Mouse (Mus musculus): Measurements from ENCODE around the gene Ldhd. TPM values are rescaled to one million over a fixed set of nuclear protein-coding genes. Genes with fewer than 3 reads are reported as not detected.

Ldhd gene
- polyA plus RNA-seq, 1 experiment: 0.43 TPM

DNA sequence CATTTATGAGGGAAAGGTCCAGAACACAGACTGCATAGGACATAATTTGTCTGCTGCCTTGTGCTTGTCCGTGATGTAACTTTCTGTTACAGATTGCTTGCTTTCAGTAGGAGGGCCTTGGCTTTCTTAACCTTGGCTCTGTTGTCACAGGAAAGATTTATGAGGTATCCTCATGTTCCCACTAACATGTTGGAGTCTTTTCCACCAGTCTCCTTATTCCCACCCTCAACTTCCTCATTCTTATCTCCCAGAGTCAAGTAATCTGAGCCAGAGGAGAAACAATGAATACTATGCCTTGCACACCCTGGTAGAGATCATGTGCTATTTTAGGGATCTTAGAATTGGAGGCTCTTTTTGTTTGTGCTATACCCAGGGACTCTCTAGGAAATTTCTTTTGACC is 32.9 kb downstream of the Ldhd start:
- H3K27ac ChIP-seq (ENCODE audit: insufficient read depth, low read depth, low read length): no peak overlapping the region
- H3K4me3 ChIP-seq (ENCODE audit: insufficient read depth, low read length): no peak overlapping the region
- peaks cover 67% of the 10 kb centered on the region for H3K4me1 ChIP-seq (ENCODE audit: control insufficient read depth, insufficient read depth, low read length)
- no peak for TF ChIP-seq POLR2A (IDR thresholded peaks at IDR 0.05; ENCODE audit: borderline replicate concordance, low read depth, low read length)

DNA sequence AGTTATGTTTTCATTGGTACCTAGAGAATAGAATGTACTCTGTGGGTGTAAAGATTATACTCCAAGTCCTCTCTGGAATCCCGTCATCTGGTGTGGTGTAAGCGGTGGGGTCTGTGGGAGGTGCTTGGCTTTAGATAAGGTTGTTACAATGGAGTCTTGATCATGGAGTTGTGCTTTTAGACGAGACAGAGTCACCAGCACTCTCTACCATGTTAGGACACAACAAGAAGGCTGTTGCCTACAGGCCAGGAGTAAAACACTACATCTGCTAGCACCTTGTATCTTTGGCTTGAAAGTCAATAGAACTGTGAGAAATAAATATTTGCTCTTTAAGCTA is 33.7 kb downstream of the Ldhd start:
- Histone ChIP-seq H3K4me1 (ENCODE audit: control insufficient read depth, insufficient read depth, low read length) (peaks cover 71% of the 10 kb centered on the region), H3K4me3 (ENCODE audit: insufficient read depth, low read length) (no peak overlapping the region), H3K27ac (ENCODE audit: insufficient read depth, low read depth, low read length) (no peak overlapping the region)
- TF ChIP-seq CTCF (IDR thresholded peaks at IDR 0.05; ENCODE audit: low read depth, low read length) (no peak), POLR2A (IDR thresholded peaks at IDR 0.05; ENCODE audit: borderline replicate concordance, low read depth, low read length) (no peak)

DNA sequence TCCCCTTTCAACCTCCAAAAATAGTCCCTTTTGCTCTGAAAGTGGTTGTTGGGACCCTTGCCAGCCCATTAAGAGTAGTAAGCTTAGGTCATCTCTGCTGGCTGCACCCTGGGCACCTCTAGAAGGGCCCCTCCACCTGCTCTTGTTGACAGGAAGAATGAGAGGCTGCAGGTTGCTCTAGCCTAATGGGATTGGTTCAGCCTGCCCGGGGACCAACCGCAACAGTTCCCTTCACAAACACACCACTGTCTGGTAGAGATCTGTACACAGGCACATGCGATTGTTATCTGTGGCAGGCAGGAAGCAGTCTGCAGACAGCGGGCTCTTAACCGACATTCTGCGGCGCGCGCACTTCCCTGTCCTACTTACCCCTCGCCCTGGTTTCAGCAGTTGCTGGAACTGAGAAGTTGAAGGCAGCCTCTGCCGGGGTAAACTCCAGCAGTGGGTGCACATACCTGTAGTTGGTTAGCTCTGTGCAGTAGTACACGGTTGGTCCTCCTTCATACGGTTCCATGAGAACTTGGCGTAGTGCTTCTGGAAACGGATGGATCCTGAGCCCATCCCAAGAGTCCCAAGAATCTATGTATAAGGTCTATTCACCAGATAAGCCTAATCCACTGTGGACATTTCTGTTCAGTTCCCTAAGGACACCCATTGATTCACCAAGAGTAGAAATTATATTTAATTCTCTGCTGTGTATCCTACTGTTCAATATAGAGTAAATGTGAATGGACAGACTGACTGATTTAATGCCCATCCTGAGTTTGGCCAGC is 34.3 kb downstream of the Ldhd start:
- peak overlapping the region; percentile 32 for H3K4me3 ChIP-seq (ENCODE audit: insufficient read depth, low read length)
- TF ChIP-seq POLR2A (IDR thresholded peaks at IDR 0.05; ENCODE audit: borderline replicate concordance, low read depth, low read length): no peak
- no peak for TF ChIP-seq CTCF (IDR thresholded peaks at IDR 0.05; ENCODE audit: low read depth, low read length)

DNA sequence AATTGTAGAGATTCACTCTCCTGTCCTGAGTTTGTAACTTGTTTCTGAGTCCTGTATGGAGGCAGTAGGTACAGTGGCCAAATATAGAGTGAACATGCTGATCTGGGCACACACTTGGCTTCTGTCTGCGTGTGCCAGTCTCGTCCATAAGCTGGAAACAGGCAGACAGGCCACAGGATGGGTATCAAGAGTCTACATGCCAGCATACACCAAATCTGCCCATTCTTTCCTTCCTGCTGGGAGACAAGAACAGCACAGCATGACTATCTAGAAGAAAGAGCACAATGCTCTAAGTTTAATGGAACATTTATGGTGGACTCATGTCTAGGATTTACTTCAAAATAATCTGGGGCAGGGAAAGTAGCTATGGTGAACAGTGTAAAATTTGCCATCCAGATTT is 35.2 kb downstream of the Ldhd start:
- no peak for TF ChIP-seq POLR2A (IDR thresholded peaks at IDR 0.05; ENCODE audit: borderline replicate concordance, low read depth, low read length)
- TF ChIP-seq CTCF (IDR thresholded peaks at IDR 0.05; ENCODE audit: low read depth, low read length): no peak
- peaks cover 78% of the 10 kb centered on the region for H3K4me1 ChIP-seq (ENCODE audit: control insufficient read depth, insufficient read depth, low read length)
- H3K4me3 ChIP-seq (ENCODE audit: insufficient read depth, low read length): no peak overlapping the region
- H3K27ac ChIP-seq (ENCODE audit: insufficient read depth, low read depth, low read length): no peak overlapping the region

More for the DNA sequence above, 34.3 kb downstream of the Ldhd start:
- Histone ChIP-seq H3K27ac (ENCODE audit: insufficient read depth, low read depth, low read length) (peak overlapping the region; percentile 75), H3K4me1 (ENCODE audit: control insufficient read depth, insufficient read depth, low read length) (peaks cover 72% of the 10 kb centered on the region)

DNA sequence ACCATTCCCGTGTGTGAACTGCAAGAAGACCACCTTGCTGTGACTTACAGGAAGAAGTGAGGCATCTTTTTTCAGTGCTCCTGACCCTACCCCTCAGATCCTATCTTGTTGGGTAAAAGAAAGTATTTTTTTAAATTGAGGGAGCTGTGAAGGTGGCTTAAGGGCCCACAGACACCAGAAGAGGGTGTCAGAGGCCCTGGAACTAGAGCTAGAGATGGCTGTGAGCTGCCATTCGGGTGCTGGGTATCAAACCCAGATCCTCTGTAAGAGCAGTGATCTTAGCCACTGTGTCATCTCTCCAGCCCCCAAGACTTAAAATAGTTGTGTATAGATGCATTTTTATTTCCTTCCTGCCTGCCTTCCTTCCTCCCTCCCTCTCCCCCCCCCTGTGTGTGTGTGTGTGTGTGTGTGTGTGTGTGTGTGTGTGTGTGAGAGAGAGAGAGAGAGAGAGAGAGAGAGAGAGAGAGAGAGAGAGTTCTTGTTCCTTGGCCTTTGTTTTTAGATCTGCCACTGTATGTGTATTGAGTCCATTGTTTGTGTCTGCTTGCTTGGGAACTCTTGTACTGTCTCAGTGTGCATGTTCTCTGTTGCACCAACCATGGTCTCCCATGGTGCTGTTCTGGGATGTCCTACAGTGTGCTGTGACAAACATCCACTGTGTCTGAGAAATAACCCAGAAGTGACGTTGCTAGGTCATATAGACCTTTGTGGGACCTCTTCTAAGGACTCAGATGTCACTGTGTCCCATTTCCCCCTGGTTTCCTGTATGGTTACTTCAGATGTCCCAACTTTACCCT is 35.9 kb downstream of the Ldhd start:
- peak overlapping the region; percentile 24; the same call in 1 of the 2 replicates for H3K27ac ChIP-seq (ENCODE audit: insufficient read depth, low read depth, low read length)
- peaks cover 78% of the 10 kb centered on the region for H3K4me1 ChIP-seq (ENCODE audit: control insufficient read depth, insufficient read depth, low read length)
- TF ChIP-seq POLR2A (IDR thresholded peaks at IDR 0.05; ENCODE audit: borderline replicate concordance, low read depth, low read length): no peak
- no peak for TF ChIP-seq CTCF (IDR thresholded peaks at IDR 0.05; ENCODE audit: low read depth, low read length)
- no peak overlapping the region for H3K4me3 ChIP-seq (ENCODE audit: insufficient read depth, low read length)

DNA sequence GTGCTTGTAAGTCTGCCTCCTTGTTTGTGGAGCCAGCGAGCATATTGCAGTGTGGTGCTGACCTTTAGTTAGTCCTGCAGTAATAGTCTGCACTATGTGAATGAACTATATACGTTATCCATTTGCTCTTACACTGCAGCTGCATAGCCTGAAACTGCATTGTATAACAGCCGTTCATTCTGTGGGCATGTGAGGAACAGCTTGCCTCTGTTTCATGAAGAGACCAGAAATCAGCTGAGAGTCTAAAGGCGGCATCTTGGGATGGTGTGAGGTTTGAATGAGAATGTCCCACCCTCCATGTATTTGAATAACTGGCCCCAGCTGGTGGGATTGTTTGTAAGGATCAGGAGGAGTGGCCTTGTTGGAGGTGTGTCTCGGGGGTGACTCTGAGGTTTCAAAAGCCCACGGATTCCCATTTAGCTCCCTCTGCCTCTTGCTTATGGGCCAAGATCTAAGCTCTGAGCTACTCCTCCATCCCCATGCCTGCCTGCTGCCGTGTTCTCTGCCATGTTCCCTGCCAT is 37.7 kb downstream of the Ldhd start:
- Histone ChIP-seq H3K4me3 (ENCODE audit: insufficient read depth, low read length) (no peak overlapping the region), H3K4me1 (ENCODE audit: control insufficient read depth, insufficient read depth, low read length) (peaks cover 73% of the 10 kb centered on the region), H3K27ac (ENCODE audit: insufficient read depth, low read depth, low read length) (no peak overlapping the region)
- TF ChIP-seq POLR2A (IDR thresholded peaks at IDR 0.05; ENCODE audit: borderline replicate concordance, low read depth, low read length) (no peak), CTCF (IDR thresholded peaks at IDR 0.05; ENCODE audit: low read depth, low read length) (no peak)

DNA sequence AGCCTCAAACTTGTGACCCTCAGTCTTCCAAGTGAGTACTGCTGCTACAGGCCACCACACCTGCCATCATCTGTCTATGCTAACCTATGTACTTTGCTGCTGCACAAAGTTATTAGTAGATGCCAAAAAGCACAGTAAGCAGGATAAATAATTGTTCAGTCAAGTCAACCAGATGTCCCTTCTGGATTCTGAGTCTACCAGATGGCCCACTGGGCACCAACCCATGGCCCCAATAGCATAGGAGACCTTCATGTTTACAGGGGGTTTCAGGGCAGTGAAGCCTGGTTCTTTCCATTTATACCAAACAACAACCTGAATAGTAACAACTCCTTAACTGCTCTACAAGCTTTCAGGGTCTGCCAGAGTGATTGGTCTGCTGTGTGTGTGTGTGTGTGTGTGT is 39.0 kb downstream of the Ldhd start:
- no peak overlapping the region for H3K4me3 ChIP-seq (ENCODE audit: insufficient read depth, low read length)
- H3K4me1 ChIP-seq (ENCODE audit: control insufficient read depth, insufficient read depth, low read length): peaks cover 63% of the 10 kb centered on the region
- no peak overlapping the region for H3K27ac ChIP-seq (ENCODE audit: insufficient read depth, low read depth, low read length)
- TF ChIP-seq POLR2A (IDR thresholded peaks at IDR 0.05; ENCODE audit: borderline replicate concordance, low read depth, low read length) (no peak), CTCF (IDR thresholded peaks at IDR 0.05; ENCODE audit: low read depth, low read length) (no peak)

DNA sequence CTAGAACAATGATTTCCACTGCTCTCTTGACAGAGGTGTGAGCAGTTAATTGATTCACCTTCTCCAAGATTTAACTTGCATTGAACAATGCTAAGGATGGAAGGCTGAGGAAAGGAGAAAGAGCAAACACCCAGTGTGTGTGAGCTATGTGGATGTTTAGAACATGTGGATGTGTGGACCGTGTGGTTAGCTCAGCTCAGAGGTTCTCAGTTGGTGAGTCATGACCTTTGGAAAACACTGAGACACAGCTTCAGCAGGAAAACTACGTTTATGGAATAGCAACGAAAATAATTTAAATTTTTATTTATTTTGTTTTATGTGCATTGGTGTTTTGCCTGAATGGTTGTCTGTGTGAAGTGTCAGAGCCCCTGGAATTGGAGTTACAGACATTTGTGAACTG is 40.0 kb downstream of the Ldhd start:
- Histone ChIP-seq H3K4me1 (ENCODE audit: control insufficient read depth, insufficient read depth, low read length) (peaks cover 55% of the 10 kb centered on the region), H3K4me3 (ENCODE audit: insufficient read depth, low read length) (no peak overlapping the region), H3K27ac (ENCODE audit: insufficient read depth, low read depth, low read length) (no peak overlapping the region)
- TF ChIP-seq CTCF (IDR thresholded peaks at IDR 0.05; ENCODE audit: low read depth, low read length) (no peak), POLR2A (IDR thresholded peaks at IDR 0.05; ENCODE audit: borderline replicate concordance, low read depth, low read length) (no peak)

DNA sequence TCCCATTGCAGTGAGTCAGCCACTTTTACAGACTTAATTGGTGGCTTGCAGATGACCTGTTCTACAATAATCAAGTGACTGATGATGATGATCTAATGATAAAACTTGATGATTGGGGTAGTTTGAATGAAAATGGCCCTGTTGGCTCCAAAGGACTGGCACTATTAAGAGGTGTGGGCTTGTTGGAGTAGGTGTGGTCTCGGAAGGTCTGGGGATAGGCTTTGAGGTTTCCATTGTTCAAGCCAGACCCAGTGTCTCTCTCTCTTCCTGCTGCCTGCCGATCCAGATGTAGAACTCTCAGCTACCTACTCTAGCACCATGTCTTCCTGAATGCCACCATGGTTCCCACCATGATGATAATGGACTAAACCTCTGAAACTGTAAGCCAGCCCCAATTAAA is 41.8 kb downstream of the Ldhd start:
- Histone ChIP-seq H3K4me1 (ENCODE audit: control insufficient read depth, insufficient read depth, low read length) (peaks cover 41% of the 10 kb centered on the region), H3K4me3 (ENCODE audit: insufficient read depth, low read length) (no peak overlapping the region), H3K27ac (ENCODE audit: insufficient read depth, low read depth, low read length) (no peak overlapping the region)
- TF ChIP-seq POLR2A (IDR thresholded peaks at IDR 0.05; ENCODE audit: borderline replicate concordance, low read depth, low read length) (no peak), CTCF (IDR thresholded peaks at IDR 0.05; ENCODE audit: low read depth, low read length) (no peak)

DNA sequence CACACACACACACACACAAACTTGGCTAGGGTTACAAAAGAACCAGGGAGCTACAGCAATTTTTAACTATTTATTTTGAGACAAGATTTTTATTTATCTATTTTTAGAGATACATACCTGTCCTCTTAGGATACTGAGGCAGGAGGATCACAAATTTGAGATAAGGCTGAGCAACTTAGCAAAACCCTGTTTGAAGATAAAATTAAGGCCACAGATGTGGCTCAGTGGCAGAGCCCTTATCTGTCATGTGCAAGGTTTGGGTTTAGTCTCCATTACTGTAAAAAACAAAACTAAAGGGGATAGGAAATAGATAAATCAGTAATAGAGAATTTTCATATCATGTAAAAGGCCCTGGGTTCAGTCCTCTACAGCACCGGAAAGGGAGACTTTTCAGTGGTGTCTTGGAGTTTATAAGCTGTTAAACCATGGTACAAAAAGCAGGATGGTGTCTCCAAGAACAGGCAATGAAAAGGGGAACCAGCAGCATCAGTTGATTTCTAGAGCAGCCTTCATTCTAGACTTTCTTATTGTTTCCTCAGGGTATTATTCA is 42.6 kb downstream of the Ldhd start:
- TF ChIP-seq POLR2A (IDR thresholded peaks at IDR 0.05; ENCODE audit: borderline replicate concordance, low read depth, low read length) (no peak), CTCF (IDR thresholded peaks at IDR 0.05; ENCODE audit: low read depth, low read length) (no peak)
- Histone ChIP-seq H3K4me1 (ENCODE audit: control insufficient read depth, insufficient read depth, low read length) (peaks cover 34% of the 10 kb centered on the region), H3K27ac (ENCODE audit: insufficient read depth, low read depth, low read length) (no peak overlapping the region)

More for the DNA sequence above, 42.6 kb downstream of the Ldhd start:
- H3K4me3 ChIP-seq (ENCODE audit: insufficient read depth, low read length): no peak overlapping the region
